Mouse (Mus musculus) lung, postnatal 0 days (tissue): ENCODE results near the gene Stpg1. TPM values are rescaled to one million over a fixed set of nuclear protein-coding genes. Genes with fewer than 3 reads are reported as not detected.

Experiments used
- ATAC-seq: fragments of 200-750 bp; cut with Nextera tagmentation; 2 replicates; pipeline ENCODE4 v1.8.0; 2017; ENCODE audit warnings: moderate library complexity
- DNase-seq: peaks from one replicate; pipeline ENCODE4 v3.0.0-alpha.2; 2016; ENCODE audit warnings: low spot score
- H3K27ac ChIP-seq: fragments of 300-500 bp; sonication (generic); 2 replicates; pipeline ENCODE4 v1.5.1; 2014; ENCODE audit warnings: antibody characterized with exemption, mild to moderate bottlenecking, low read length, mixed read lengths
- H3K27me3 ChIP-seq: fragments of 300-500 bp; sonication (generic); replicated peaks from 2 replicates; pipeline ENCODE4 v1.6.1; 2014; ENCODE audit warnings: low read length, mixed read lengths; ENCODE audit not compliant: insufficient read depth
- H3K36me3 ChIP-seq: fragments of 300-500 bp; sonication (generic); 2 replicates; pipeline ENCODE4 v1.6.1; 2014; ENCODE audit warnings: low read length, mixed read lengths; ENCODE audit not compliant: insufficient read depth
- H3K4me1 ChIP-seq: fragments of 300-500 bp; sonication (generic); 2 replicates; pipeline ENCODE4 v1.6.1; 2014; ENCODE audit warnings: antibody characterized with exemption, low read depth, low read length, mixed read lengths; ENCODE audit not compliant: insufficient read depth
- H3K4me2 ChIP-seq: fragments of 300-500 bp; sonication (generic); replicated peaks from 2 replicates; pipeline ENCODE4 v1.6.1; 2014; ENCODE audit warnings: low read depth, mild to moderate bottlenecking, low read length, moderate library complexity, mixed read lengths
- H3K4me3 ChIP-seq: fragments of 300-500 bp; sonication (generic); 2 replicates; pipeline ENCODE4 v1.5.1; 2014; ENCODE audit warnings: low read depth, low read length
- H3K9ac ChIP-seq: fragments of 300-500 bp; sonication (generic); replicated peaks from 2 replicates; pipeline ENCODE4 v1.6.1; 2014; ENCODE audit warnings: low read depth, mild to moderate bottlenecking
- H3K9me3 ChIP-seq: fragments of 300-500 bp; sonication (generic); 2 replicates; pipeline ENCODE4 v1.6.1; 2016; ENCODE audit warnings: low read length, mixed read lengths
- CTCF ChIP-seq: IDR thresholded peaks from 2 replicates; pipeline ENCODE4 v1.5.1; 2016; ENCODE audit warnings: antibody characterized with exemption, mild to moderate bottlenecking
- EP300 ChIP-seq: IDR thresholded peaks from 2 replicates; pipeline ENCODE4 v1.6.1; 2016; ENCODE audit warnings: antibody characterized with exemption, mild to moderate bottlenecking, control low read depth
- WGBS: fragments of 180-500 bp; shearing (Covaris S2); extraction: QIAGEN DNeasy Blood & Tissue Kit; methylation state at CpG from one replicate; pipeline ENCODE4 v1.1.7; 2014; 5-methylcytosine and 5-hydroxymethylcytosine counted together
- polyA plus RNA-seq: library from polyadenylated mRNA; unstranded; fragments of >200 nt; fragmentation: Nextera tagmentation; extraction: Ambion mirVana; gene quantifications from 2 replicates; pipeline ENCODE4 v1.2.1, GENCODE M21; 2015

The Stpg1 gene
- polyA plus RNA-seq = 0.83 and 0.85 TPM in 2 replicates

DNA sequence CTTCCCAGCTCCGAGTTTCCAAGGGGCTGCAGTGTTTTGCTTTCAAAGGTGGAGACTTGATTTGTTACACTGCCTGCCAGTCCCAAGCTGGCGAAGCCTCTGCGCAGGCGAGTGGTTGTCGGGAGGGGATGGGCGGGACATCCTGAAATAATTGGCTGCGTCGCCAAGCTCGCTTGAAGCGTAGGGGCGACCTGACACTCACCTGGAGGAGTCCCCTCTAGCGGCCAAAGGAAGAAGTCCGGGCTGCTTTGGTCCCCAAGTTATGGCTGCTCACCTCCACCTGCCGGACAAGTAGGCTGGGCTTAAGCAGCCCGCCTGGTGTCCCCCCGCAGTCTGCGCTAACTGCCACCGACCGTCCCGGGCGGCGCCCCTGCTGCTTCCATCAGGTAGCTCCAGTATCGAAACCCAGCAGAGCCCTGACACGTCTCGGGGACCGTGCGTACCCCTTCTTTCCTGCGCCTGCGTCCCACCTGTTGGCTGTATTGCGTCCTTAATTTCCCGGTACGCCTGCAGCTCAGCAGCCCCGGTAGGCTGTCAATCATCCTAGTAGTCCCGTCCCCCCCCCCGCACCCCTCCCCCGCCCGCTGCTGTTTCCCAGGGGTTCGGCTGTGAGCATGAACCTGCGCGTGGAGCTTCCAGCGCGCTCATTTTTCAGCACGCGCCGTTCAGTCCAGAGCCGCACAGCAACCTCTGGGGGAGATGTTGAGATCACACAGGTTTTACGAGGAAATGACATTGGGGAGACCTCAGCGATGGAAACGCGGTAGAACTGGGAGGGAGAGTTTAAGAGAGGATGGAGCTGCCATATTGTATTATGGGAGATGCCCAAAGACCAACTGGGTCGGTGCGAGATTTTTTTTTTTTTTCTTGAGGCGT lies at the start of gene Stpg1, which contains the start of gene Nipal3:
Gene Stpg1 (plus strand): TSS at position 270 of the 876 bp plus-strand sequence.
Gene Nipal3 (minus strand): TSS at position 518 of the 876 bp plus-strand sequence.
- no peaks in the 10 kb centered on the region; the same call in 1 of the 2 replicates for H3K4me1 ChIP-seq
- DNase-seq (peak; percentile 97), ATAC-seq (peak; percentile 94)
- peak within 1 kb of the TSS; percentile 39; the same call in 1 of the 2 replicates for H3K9ac ChIP-seq
- H3K4me2 ChIP-seq = peak within 1 kb of the TSS; percentile 95
- WGBS = under 1% methylated on average over 52 of the region's 53 CpGs
- TF ChIP-seq CTCF (peak; percentile 74), EP300 (no peak; the same call in 1 of the 2 replicates)
- H3K27me3 ChIP-seq = no peaks in the 10 kb centered on the region
- peak within 1 kb of the TSS; percentile 90 for H3K27ac ChIP-seq
- H3K4me3 ChIP-seq = peak within 1 kb of the TSS; percentile 55
- H3K36me3 ChIP-seq = 0 out of 2 replicates have a peak, but pooled peaks cover 3% of the 10 kb centered on the region
- no peaks in the 10 kb centered on the region for H3K9me3 ChIP-seq

DNA sequence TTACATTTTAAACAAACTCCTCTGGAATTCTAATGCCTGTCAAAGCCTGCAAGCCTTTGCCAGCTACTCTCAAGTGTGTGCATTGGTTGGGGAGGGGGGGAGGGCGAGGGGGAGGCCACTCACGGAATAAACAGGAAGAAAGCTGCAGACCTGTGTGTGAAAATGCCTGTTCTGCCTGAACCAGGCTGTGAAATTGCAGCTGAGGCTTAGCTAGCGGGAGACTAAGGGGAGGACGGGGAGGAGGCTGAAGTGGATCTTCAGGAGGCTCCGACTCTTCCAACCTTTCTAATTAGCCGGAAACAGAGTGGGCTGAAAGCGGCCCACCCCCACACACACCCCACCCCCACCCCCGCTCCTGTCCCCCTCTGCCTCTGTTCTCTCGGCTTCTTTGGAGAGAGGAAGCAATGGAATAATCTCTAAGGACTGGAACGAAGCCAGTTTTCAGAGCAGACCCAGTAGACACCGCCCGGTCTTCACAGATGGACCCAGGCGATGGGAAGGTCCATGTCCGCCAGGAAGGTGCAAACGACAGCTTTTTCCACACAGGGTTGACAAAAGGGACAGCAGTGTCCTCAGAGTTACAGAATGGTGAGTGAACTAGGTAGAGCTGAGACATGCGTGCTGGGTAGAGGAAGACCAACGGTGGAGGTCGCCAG lies 43.1 kb upstream of the Stpg1 start:
- Histone ChIP-seq H3K9me3 (no peaks in the 10 kb centered on the region), H3K4me2 (peak overlapping the region; percentile 38), H3K4me3 (no peak overlapping the region), H3K4me1 (peaks cover 9% of the 10 kb centered on the region; the same call in 1 of the 2 replicates), H3K9ac (no peak overlapping the region), H3K36me3 (no peaks in the 10 kb centered on the region), H3K27me3 (no peaks in the 10 kb centered on the region), H3K27ac (peak overlapping the region; percentile 51)
- no peak for TF ChIP-seq CTCF
- no peak for TF ChIP-seq EP300
- 17% methylated on average over 18 of the region's 18 CpGs for WGBS
- peak; percentile 76 for ATAC-seq
- peak; percentile 61 for DNase-seq

DNA sequence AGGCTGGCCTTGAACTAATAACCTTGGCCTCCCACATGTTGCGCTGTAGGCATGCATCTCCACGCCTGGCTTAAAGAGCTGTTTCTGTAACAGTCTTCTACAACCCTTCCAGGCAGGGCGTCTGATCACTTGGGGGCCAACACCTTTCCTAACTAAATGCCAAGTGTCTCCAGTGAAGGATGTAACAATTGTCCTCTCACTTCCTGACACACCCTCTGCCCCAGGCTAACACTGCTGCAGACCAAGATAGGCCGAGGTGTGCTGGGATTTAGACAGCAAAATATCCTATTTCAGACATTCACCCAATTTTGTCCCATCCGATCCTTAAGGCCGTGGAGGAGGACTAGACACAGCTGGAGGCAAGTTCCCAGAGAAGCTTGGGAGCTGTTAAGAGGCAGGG lies 41.4 kb upstream of the Stpg1 start:
- Histone ChIP-seq H3K27ac (peak overlapping the region; percentile 45; the same call in 1 of the 2 replicates), H3K4me2 (no peak overlapping the region), H3K4me1 (peaks cover 9% of the 10 kb centered on the region; the same call in 1 of the 2 replicates), H3K36me3 (no peaks in the 10 kb centered on the region), H3K9me3 (no peaks in the 10 kb centered on the region), H3K27me3 (no peaks in the 10 kb centered on the region), H3K9ac (no peak overlapping the region), H3K4me3 (no peak overlapping the region)
- DNase-seq (peak; percentile 58), ATAC-seq (peak; percentile 65)
- TF ChIP-seq EP300 = peak; percentile 76
- no peak for TF ChIP-seq CTCF
- WGBS = 50% methylated on average over 6 of the region's 6 CpGs

DNA sequence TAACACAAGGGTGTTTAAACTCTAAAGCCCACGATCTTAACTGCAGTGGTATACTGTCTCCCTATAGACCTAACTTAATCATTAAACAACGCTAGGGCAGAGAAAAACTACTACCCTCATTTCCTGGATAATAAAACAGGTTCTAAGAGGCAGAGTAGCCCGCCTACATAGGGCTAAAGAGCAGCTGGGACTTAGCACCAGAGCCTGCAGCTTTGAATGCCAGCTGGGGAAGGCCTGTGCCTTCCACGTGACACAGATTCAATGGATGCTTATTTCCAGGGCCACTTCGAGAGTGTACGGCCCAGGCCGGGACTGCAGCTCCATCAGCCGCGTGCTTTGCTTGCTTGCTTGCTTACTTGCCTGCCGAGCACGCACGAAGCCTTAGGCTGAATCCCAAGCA lies 41.0 kb upstream of the Stpg1 start:
- H3K9me3 ChIP-seq = no peaks in the 10 kb centered on the region
- DNase-seq (peak; percentile 31), ATAC-seq (peak; percentile 63)
- peaks cover 9% of the 10 kb centered on the region; the same call in 1 of the 2 replicates for H3K4me1 ChIP-seq
- H3K4me2 ChIP-seq = no peak overlapping the region
- H3K27ac ChIP-seq = peak overlapping the region; percentile 45; the same call in 1 of the 2 replicates
- H3K9ac ChIP-seq = no peak overlapping the region
- H3K4me3 ChIP-seq = no peak overlapping the region
- WGBS = 44% methylated on average over 12 of the region's 12 CpGs
- no peaks in the 10 kb centered on the region for H3K27me3 ChIP-seq
- peak; percentile 3; the same call in 1 of the 2 replicates for TF ChIP-seq EP300
- TF ChIP-seq CTCF = no peak
- H3K36me3 ChIP-seq = no peaks in the 10 kb centered on the region

DNA sequence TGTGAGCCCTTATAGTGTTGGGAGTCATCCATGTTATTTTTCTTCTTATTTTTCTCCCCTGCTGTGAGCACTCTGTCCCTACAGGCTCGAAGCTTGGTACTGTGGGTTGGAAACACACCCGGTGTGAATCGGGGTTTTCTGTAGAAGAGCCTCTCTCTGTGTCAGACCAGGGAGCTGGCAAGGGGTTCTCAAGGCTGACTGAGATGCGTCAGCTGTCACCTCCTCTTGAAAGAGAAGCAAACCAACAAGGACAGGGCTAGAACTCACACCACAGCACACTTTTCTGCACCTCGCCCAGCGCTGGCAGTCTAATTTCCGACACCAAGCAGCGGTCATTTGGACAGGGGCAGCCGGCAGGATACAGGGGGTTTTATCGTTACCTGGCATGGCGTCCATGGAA lies 31.2 kb upstream of the Stpg1 start:
- Histone ChIP-seq H3K27me3 (no peaks in the 10 kb centered on the region), H3K4me3 (no peak overlapping the region), H3K4me1 (no peaks in the 10 kb centered on the region), H3K4me2 (no peak overlapping the region), H3K9me3 (no peaks in the 10 kb centered on the region), H3K9ac (no peak overlapping the region), H3K27ac (no peak overlapping the region), H3K36me3 (no peaks in the 10 kb centered on the region)
- TF ChIP-seq EP300 (no peak), CTCF (no peak)
- 86% methylated on average over 11 of the region's 11 CpGs for WGBS
- no peak for DNase-seq
- ATAC-seq = no peak

DNA sequence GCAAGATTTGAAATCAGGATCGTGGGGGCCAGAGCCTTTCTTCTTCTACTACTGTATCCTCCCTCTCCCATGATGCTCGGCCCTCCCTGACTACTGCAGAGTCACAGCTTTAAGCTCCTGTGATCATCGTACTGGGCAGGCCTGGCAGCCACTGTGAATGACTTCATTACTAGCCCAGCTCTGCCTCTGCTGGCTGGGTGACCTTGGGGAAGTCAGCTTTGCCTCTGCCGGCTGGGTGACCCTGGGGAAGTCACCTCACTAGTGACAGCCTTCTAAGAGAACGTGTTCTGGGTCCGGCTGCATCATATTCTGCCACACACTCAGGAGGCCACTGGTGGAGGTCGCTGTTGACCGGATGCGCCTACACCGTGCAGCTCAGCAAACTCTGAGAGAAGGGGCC lies 16.7 kb upstream of the Stpg1 start:
- H3K36me3 ChIP-seq = 0 out of 2 replicates have a peak, but pooled peaks cover 6% of the 10 kb centered on the region
- no peak overlapping the region for H3K27ac ChIP-seq
- no peaks in the 10 kb centered on the region for H3K27me3 ChIP-seq
- no peak overlapping the region for H3K9ac ChIP-seq
- 87% methylated on average over 10 of the region's 10 CpGs for WGBS
- H3K4me2 ChIP-seq = no peak overlapping the region
- H3K4me1 ChIP-seq = no peaks in the 10 kb centered on the region
- H3K9me3 ChIP-seq = no peaks in the 10 kb centered on the region
- ATAC-seq (no peak), DNase-seq (no peak)
- TF ChIP-seq CTCF = no peak
- no peak for TF ChIP-seq EP300
- no peak overlapping the region for H3K4me3 ChIP-seq
